Mouse (Mus musculus) heart, adult 2 months (tissue): ENCODE results near the gene Ahdc1.

Experiments
- CTCF ChIP-seq: fragments of 200-600 bp; IDR thresholded peaks from 2 replicates; pipeline ENCODE4 v1.8.1; 2022; ENCODE audit warnings: antibody characterized with exemption, mild to moderate bottlenecking, moderate library complexity
- EP300 ChIP-seq: fragments of 200-500 bp; IDR thresholded peaks from 2 replicates; pipeline ENCODE4 v1.6.1; 2011; ENCODE audit warnings: low read depth, low read length, control low read depth; ENCODE audit not compliant: insufficient read depth
- POLR2A ChIP-seq: fragments of 200-500 bp; IDR thresholded peaks from 2 replicates; pipeline ENCODE4 v1.6.1; 2011; ENCODE audit warnings: mild to moderate bottlenecking, low read depth, low read length, control low read depth; ENCODE audit not compliant: insufficient read depth

DNA sequence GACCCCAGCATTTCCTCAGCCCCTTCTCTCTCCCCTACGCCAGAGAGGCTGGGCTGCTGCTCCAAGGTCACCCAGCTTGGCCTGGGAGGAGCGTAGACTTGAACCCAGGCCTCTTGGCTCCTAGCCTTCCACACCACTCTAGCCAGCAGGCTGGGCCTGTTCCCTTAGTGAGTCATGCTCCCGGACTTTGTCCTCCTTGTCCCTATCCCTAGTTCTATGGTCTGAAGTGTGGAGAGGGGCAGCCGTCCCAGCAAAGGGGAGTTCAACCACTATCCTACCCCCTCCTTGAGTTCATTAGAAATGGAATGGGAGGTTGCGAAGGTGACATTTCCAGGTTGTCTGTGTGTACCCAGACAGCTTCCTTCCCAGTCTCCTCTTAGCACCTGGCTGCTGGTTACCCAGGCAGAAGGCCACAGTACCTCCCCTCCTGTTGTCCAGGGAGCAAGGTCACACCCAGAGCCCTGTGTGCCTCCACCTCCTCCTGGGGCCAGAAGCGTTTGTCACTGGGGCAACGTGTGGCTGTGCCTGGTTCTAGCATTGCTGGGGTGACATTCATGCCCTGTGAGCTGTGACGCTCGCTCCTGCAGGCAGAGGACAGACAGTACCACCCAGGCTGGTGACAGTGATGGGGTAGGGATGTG is 39.3 kb downstream of the Ahdc1 start:
- no peak for TF ChIP-seq CTCF
- TF ChIP-seq EP300 = 0 out of 2 replicates have a peak, but pooled peaks have one; percentile 26
- 0 out of 2 replicates have a peak, but pooled peaks have one; percentile 8 for TF ChIP-seq POLR2A
